Mouse (Mus musculus): Measurements from ENCODE around the gene Hoxa6. TPM values are rescaled to one million over a fixed set of nuclear protein-coding genes. Genes with fewer than 3 reads are reported as not detected.

Gene Hoxa6
- polyA plus RNA-seq, 1 experiment from 2014 or later: not detected

DNA sequence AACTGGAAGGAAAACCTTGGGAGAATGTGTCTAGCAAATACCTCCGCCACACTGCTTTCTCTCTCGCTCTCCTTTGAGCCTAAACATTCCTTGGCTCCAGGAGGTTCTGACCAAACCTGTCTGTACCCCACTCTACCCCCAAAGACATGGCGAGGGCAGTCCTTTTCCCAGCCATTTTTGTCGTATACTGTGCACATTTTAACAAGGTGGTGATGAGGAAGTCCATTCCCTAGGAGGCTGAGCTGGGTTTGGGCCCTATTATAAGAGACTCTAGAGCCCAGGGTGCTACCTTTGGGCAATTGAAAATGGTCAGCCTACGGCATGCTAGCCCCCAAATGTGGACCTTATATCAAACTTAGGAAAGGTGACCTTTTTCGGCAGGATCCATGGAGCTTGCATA lies 27.3 kb upstream of the Hoxa6 start:
- Histone ChIP-seq H3K4me1 (ENCODE audit: control insufficient read depth, low read depth, low read length) (no peaks in the 10 kb centered on the region; the same call in 1 of the 2 replicates), H3K4me3 (ENCODE audit: low read depth, low read length) (no peak overlapping the region), H3K4me2 (ENCODE audit: low read depth, low read length) (no peak overlapping the region), H3K9me3 (replicated peaks; ENCODE audit: control insufficient read depth, low read length) (no peaks in the 10 kb centered on the region), H3K27ac (ENCODE audit: low read length) (no peak overlapping the region), H3K9ac (ENCODE audit: low read depth, low read length) (no peak overlapping the region), H3K36me3 (ENCODE audit: control insufficient read depth, insufficient read depth) (no peaks in the 10 kb centered on the region), H3K27me3 (ENCODE audit: control insufficient read depth, insufficient read depth, low read depth, low read length) (peaks cover 96% of the 10 kb centered on the region)
- no peak for ATAC-seq (ENCODE audit: low read depth)
- 24% methylated on average over 6 of the region's 6 CpGs for WGBS (ENCODE audit: insufficient replicate concordance)

DNA sequence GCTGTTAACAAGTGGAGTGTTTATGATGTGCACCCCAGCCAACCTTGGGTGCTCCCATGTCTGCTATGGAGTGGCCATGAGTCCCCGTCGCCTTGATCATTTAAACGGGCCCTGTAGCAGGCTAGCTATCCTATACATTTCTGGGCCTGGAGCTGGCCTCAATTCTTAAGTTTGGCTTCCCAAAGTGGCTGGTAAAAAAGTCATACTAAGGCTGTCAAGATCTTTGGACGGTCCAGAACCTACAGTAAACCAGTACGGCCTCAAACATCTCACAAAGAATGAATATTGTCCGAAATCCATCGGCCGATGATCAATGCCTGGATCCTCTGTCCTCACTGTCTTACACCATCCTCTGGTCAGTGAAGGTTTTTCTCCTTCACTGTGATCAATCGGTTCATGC lies 26.7 kb upstream of the Hoxa6 start:
- Histone ChIP-seq H3K9me3 (replicated peaks; ENCODE audit: control insufficient read depth, low read length) (no peaks in the 10 kb centered on the region), H3K36me3 (ENCODE audit: control insufficient read depth, insufficient read depth) (no peaks in the 10 kb centered on the region), H3K27me3 (ENCODE audit: control insufficient read depth, insufficient read depth, low read depth, low read length) (peaks cover 96% of the 10 kb centered on the region), H3K9ac (ENCODE audit: low read depth, low read length) (no peak overlapping the region), H3K27ac (ENCODE audit: low read length) (no peak overlapping the region), H3K4me1 (ENCODE audit: control insufficient read depth, low read depth, low read length) (no peaks in the 10 kb centered on the region), H3K4me2 (ENCODE audit: low read depth, low read length) (no peak overlapping the region), H3K4me3 (ENCODE audit: low read depth, low read length) (no peak overlapping the region)
- ATAC-seq (ENCODE audit: low read depth): no peak
- WGBS (ENCODE audit: insufficient replicate concordance): 37% methylated on average over 9 of the region's 9 CpGs

DNA sequence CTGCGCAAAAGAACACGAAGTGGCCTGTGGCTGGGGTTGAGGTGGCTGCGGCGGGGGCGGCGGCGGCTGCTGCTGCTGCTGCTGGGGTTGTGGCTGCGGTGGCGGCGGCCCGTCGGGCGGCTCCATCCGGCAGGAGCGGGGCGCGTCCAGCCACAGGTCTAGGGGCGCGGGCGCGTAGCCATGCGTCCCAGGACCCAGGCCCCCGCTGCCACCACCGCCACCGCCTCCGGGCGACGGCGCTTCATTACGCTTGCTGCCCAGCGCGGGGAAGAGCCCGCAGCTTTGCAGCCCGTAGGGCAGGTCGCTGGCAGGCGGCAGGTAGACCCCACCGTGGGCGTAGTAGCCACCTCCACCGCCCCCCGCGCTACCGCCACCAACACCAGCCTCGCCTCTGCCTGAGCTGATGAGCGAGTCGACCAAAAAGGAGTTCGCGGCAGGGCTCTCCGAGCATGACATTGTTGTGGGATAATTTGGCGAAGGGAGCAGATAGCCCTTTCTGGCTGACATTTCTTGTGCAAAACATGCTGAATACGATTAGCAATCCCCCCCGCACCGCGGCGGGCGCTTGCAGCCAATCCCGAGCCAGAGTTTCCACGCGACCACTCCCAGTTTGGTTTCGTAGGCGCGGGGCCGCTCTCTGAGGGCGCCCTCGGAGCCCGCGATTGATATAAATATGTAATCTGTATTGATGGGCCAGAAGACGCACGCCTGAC lies 26.1 kb upstream of the Hoxa6 start:
- no peaks in the 10 kb centered on the region for H3K9me3 ChIP-seq (replicated peaks; ENCODE audit: control insufficient read depth, low read length)
- peaks cover 96% of the 10 kb centered on the region for H3K27me3 ChIP-seq (ENCODE audit: control insufficient read depth, insufficient read depth, low read depth, low read length)
- no peaks in the 10 kb centered on the region for H3K36me3 ChIP-seq (ENCODE audit: control insufficient read depth, insufficient read depth)
- no peaks in the 10 kb centered on the region for H3K4me1 ChIP-seq (ENCODE audit: control insufficient read depth, low read depth, low read length)
- no peak overlapping the region for H3K4me2 ChIP-seq (ENCODE audit: low read depth, low read length)
- H3K9ac ChIP-seq (ENCODE audit: low read depth, low read length): no peak overlapping the region
- no peak overlapping the region for H3K27ac ChIP-seq (ENCODE audit: low read length)
- WGBS (ENCODE audit: insufficient replicate concordance): 2% methylated on average over 57 of the region's 68 CpGs
- H3K4me3 ChIP-seq (ENCODE audit: low read depth, low read length): no peak overlapping the region
- no peak for ATAC-seq (ENCODE audit: low read depth)

DNA sequence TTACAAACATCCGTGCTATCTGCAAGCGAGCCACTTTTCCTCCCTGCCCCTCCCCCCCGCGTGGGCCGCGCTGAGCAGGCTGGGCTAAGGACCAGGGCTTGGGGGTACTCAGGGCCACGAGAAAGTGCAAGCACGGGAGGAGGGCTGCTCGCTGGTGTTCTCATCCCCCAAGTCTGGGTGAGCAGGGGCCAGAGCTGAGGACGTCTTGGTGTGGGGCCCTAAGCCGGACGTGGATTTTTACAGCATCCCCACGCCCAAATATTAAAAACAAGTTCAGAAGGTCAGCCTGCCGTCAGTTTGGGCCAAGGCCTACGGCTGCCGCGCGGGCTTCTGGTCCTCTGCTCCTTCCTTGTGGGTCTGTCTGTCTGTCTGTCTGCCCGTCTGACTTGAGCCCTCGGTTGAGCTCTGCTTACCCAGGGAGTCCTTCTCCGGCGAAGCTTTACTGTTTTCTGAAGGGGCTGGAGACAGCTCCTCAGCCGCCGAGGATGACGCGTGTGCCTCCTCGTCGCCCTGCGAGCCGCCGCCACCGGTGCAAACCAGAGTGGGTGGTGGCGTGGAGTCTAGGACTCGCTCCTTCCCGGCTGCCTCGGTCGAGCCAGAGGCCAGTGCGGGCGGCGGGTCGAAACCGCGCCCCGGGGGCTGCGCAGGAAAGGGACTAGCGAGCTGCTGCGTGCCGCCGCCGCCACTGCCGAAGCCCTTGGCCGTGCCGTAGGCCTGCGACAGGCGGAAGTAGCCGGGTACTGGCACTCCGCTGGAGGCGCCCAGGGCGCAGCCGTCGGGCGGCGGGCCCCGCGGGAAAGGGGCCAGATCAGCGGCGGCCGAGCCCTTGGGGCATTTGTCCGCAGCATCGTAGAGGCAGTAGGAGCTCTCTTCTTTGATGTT lies 25.3 kb upstream of the Hoxa6 start:
- H3K9ac ChIP-seq (ENCODE audit: low read depth, low read length): no peak overlapping the region

DNA sequence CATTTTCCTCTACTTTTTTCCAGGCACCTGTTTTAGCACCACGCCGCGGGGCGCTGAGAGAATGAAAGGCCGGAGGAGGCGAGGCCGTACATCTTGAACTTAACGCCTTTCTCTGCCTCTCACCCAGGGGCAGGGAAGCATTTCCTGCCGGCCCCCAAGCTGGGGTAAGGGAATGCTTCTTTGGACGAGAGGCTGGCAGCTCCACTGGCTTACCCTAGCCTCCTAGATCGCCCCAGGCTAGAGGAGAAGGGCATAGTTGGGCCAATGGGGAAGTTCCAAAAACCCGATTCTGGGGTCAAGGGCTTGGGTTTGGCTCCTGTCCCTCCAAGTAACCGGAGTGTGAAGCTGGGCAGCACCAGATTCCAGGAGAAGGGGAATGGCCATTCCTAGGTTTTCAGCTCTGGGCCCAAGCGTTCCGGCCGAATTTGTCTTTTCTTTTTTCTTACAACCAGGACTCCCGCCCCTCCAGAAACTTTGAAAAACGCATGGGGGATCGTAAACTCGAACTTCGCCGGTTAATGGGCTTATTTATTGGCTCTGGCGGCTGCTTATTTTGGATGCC lies 24.5 kb upstream of the Hoxa6 start:
- H3K36me3 ChIP-seq (ENCODE audit: control insufficient read depth, insufficient read depth): no peaks in the 10 kb centered on the region
- 2% methylated on average over 23 of the region's 23 CpGs for WGBS (ENCODE audit: insufficient replicate concordance)
- H3K4me1 ChIP-seq (ENCODE audit: control insufficient read depth, low read depth, low read length): no peaks in the 10 kb centered on the region
- H3K27me3 ChIP-seq (ENCODE audit: control insufficient read depth, insufficient read depth, low read depth, low read length): peaks cover 96% of the 10 kb centered on the region
- H3K27ac ChIP-seq (ENCODE audit: low read length): no peak overlapping the region
- no peak overlapping the region for H3K4me2 ChIP-seq (ENCODE audit: low read depth, low read length)
- no peak overlapping the region for H3K9ac ChIP-seq (ENCODE audit: low read depth, low read length)
- ATAC-seq (ENCODE audit: low read depth): no peak
- no peaks in the 10 kb centered on the region for H3K9me3 ChIP-seq (replicated peaks; ENCODE audit: control insufficient read depth, low read length)
- H3K4me3 ChIP-seq (ENCODE audit: low read depth, low read length): no peak overlapping the region

More for the DNA sequence above, 25.3 kb upstream of the Hoxa6 start:
- H3K27me3 ChIP-seq (ENCODE audit: control insufficient read depth, insufficient read depth, low read depth, low read length): peaks cover 98% of the 10 kb centered on the region
- no peaks in the 10 kb centered on the region for H3K36me3 ChIP-seq (ENCODE audit: control insufficient read depth, insufficient read depth)
- under 1% methylated on average over 70 of the region's 70 CpGs for WGBS (ENCODE audit: insufficient replicate concordance)
- H3K27ac ChIP-seq (ENCODE audit: low read length): no peak overlapping the region
- H3K4me1 ChIP-seq (ENCODE audit: control insufficient read depth, low read depth, low read length): no peaks in the 10 kb centered on the region
- H3K9me3 ChIP-seq (replicated peaks; ENCODE audit: control insufficient read depth, low read length): no peaks in the 10 kb centered on the region
- ATAC-seq (ENCODE audit: low read depth): no peak
- no peak overlapping the region for H3K4me3 ChIP-seq (ENCODE audit: low read depth, low read length)
- H3K4me2 ChIP-seq (ENCODE audit: low read depth, low read length): no peak overlapping the region

DNA sequence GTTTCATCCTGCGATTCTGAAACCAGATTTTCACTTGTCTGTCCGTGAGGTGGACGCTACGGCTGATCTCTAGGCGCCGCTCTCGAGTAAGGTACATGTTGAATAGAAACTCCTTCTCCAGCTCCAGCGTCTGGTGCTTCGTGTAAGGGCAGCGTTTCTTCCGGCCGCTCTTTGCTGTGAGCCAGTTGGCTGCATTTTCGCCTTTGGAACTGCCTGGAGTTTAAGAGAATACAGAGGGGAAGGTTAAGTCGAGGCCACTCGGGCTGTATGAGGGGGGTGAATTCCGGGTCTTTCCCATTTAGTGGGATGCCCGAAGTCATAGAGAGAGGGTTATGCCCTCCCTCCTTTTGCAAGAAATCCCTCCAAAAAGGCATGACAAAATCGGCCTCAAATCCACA lies 24.0 kb upstream of the Hoxa6 start:
- ATAC-seq (ENCODE audit: low read depth): no peak
- Histone ChIP-seq H3K27me3 (ENCODE audit: control insufficient read depth, insufficient read depth, low read depth, low read length) (peaks cover 96% of the 10 kb centered on the region), H3K9me3 (replicated peaks; ENCODE audit: control insufficient read depth, low read length) (no peaks in the 10 kb centered on the region), H3K4me1 (ENCODE audit: control insufficient read depth, low read depth, low read length) (no peaks in the 10 kb centered on the region), H3K36me3 (ENCODE audit: control insufficient read depth, insufficient read depth) (no peaks in the 10 kb centered on the region), H3K27ac (ENCODE audit: low read length) (no peak overlapping the region), H3K4me2 (ENCODE audit: low read depth, low read length) (no peak overlapping the region), H3K4me3 (ENCODE audit: low read depth, low read length) (no peak overlapping the region), H3K9ac (ENCODE audit: low read depth, low read length) (no peak overlapping the region)
- under 1% methylated on average over 18 of the region's 18 CpGs for WGBS (ENCODE audit: insufficient replicate concordance)

DNA sequence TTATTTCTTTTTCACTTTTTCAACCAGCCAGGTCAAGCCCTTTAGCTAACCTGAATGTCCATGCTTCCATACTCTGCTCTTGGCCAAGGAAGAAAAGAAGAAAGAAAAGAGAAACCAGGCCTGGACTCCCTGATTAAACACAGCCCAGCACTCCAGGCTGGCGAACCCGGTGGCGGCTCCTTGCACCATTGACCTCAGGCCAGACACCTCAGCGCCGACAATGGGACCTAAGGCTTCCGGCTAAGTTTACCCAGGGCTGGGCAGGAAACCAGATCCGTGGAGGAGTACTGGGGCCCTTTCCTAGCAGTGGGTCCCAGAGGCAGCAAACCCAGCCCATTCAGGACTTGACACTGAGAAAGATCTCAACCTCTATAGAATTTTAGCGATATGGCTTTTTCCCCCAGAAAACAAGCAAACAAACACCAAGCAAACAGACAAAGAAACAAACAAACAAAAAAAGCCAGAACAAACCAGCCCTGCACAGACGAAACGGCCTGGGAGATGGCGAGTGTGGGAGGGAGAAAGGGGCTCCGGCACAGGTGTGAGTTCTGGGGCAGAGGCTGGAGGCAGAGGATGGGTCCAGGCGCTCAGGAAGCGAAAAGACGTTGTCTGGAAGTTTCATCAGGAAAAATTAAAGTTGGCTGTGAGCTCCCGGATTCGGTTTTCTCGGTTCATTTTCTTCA lies 23.5 kb upstream of the Hoxa6 start:
- Histone ChIP-seq H3K9me3 (replicated peaks; ENCODE audit: control insufficient read depth, low read length) (no peaks in the 10 kb centered on the region), H3K36me3 (ENCODE audit: control insufficient read depth, insufficient read depth) (no peaks in the 10 kb centered on the region), H3K4me1 (ENCODE audit: control insufficient read depth, low read depth, low read length) (no peaks in the 10 kb centered on the region), H3K27ac (ENCODE audit: low read length) (no peak overlapping the region), H3K4me3 (ENCODE audit: low read depth, low read length) (no peak overlapping the region), H3K4me2 (ENCODE audit: low read depth, low read length) (no peak overlapping the region), H3K9ac (ENCODE audit: low read depth, low read length) (no peak overlapping the region), H3K27me3 (ENCODE audit: control insufficient read depth, insufficient read depth, low read depth, low read length) (peaks cover 96% of the 10 kb centered on the region)
- no peak for ATAC-seq (ENCODE audit: low read depth)
- 2% methylated on average over 18 of the region's 18 CpGs for WGBS (ENCODE audit: insufficient replicate concordance)

DNA sequence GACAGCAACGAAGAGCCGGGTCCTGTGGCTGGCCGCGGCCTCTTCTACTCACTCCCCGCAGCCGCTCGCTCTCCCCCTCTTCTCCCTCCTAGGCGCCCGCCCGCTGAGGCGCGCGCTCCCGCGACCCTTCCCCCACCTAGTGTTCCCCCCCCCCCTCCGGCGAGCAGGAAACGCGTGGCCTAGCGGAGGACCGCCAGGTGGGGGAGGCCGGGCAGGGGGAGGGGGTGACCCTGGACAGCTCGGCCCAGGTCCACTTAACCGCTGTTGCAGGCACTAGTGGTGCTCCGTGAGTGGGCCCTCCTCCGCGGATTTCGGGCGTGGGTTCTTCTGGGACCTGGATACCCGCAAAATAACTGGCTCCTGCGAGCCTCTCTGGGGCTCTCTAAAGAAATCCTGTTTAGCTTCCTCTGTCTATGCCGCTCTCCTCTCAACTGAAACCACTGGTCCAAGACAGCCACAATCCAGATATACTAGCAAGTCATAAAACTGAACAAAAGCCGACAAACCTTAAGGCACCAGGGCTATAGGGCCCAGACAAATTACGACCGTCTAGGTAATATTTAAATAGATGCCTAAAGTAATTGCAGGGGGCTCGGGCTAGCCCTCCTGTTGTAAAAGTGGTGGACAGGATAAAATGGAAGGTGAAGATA lies 22.1 kb upstream of the Hoxa6 start, which contains the start of gene Hoxa9:
TSS of gene Hoxa9 (minus strand) at position 574 of the 650 bp plus-strand sequence.
- Histone ChIP-seq H3K27me3 (ENCODE audit: control insufficient read depth, insufficient read depth, low read depth, low read length) (peaks cover 96% of the 10 kb centered on the region), H3K4me2 (ENCODE audit: low read depth, low read length) (no peak within 1 kb of the TSS), H3K36me3 (ENCODE audit: control insufficient read depth, insufficient read depth) (no peaks in the 10 kb centered on the region), H3K9ac (ENCODE audit: low read depth, low read length) (no peak within 1 kb of the TSS), H3K27ac (ENCODE audit: low read length) (no peak within 1 kb of the TSS), H3K9me3 (replicated peaks; ENCODE audit: control insufficient read depth, low read length) (no peaks in the 10 kb centered on the region), H3K4me3 (ENCODE audit: low read depth, low read length) (no peak within 1 kb of the TSS), H3K4me1 (ENCODE audit: control insufficient read depth, low read depth, low read length) (no peaks in the 10 kb centered on the region)
- 3% methylated on average over 20 of the region's 36 CpGs for WGBS (ENCODE audit: insufficient replicate concordance)
- no peak for ATAC-seq (ENCODE audit: low read depth)

Data from liver, embryonic 16.5 days (tissue).